Mouse (Mus musculus): ENCODE measurements at regions not wholly inside any gene's neighbourhood (a gene's known extent, or its start where the extent isn't known, plus 50 kb on each side); places are given as distances from the start of the nearest gene placed in this dataset.

DNA sequence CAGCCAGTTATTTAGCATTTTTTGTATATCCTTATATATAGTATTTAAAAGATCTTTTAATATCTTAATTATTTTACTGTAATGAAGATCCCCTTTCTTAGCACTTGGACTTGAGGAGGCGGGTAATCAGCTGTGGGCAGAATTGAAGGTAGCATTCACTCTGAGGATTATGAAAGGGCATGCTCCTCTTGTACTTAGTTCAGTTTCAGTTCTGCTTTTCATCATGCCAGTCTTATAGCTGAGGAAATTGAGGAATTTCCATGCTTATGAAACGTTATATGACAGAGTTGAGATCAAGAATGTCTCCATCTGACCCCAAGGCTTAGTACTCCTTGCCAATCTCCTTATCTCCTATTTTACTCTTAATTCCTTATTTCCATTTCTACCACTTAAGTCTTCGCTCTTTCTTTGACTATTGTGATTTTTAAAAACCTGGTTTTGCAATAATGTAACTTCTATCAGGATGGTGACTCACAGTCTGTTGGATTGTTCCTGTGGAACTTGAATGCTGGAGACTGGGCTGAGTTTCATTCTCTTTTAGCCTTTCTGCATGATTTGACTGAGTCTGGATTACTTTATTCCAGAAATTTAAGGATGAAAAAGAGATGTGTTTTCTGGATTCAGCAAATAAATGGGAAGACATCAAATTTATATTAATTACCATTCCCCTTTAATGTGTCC is 133.6 kb downstream of the Papss1 start:
- no peak for DNase-seq (ENCODE audit: low spot score in 2 of 2)

DNA sequence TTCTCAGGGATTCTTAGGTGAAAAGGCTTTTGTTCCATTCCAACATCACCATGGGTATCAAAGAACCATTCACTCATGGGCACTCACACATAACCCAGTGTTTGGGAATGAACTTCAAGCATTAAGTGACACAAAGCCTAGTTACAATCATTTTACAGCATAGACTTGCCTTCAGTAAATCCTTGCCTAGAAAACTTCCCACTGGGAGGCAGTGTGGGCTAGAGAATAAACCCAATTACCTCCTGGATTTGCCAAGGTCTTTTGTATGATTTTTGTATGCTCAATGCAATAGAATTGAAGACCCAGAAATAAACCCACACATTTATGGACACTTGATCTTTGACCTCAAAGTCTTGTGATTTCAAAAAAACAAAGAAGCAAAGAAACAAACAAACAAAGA is 138.6 kb downstream of the Papss1 start:
- no peak for DNase-seq (ENCODE audit: low spot score in 2 of 2)

DNA sequence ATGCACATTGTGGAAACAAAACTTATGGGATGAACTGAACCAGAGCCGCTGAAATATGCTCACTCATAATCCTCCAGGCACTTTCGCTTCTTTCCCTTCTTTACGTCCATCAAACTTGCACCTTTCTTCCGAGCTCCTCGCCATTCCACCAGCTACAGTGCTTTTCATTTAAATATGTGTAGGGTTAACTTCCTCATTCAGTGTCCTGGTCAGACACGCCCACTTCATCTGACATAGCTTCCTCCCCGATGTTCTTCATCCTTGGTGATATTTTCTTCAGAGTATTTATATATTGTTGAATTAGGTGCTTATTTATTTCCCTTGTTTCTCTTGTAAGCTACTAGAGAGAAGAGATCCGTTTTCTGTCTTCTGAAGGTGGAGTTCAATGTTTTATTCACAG is 149.0 kb downstream of the Papss1 start:
- DNase-seq (ENCODE audit: low spot score in 2 of 2), result no peak

DNA sequence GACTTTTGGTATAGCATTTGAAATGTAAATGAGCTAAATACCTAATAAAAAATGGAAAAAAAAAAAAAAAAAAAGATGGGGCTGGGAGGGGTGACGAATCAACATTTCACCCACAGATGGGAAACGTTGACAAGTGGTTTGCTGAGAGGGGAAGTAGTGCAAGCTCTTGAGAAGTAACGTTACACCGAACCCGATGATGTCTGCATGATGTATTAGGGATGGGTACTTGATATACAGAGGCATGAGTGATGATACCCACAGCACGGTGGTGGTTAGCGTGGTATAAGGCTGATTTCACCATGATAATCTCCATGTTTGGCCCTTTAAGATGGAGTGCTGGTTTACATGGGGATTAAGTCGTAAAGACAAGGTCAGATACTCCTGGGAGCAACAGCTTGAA is 154.2 kb downstream of the Papss1 start:
- no peak for DNase-seq (ENCODE audit: low spot score in 2 of 2)

DNA sequence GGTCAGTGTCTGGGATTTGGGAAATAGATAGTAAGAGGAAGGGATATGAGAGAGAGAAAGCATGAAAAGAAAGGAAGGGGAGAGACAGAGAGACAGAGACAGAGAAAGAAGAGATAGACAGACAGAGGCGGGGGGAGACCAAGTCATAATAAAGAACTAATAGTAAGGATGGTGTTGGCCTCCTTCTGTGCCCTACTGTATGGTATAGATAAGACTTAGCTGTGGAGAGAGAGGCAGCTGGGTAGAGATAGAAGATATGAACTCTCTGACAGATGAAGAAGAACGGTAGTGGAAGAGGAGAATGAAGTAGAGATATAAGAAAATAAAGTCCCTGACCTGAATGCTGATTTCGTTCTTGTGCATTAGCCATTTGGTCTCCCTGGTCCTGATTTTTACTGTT is 164.1 kb downstream of the Papss1 start:
- DNase-seq (ENCODE audit: low spot score in 2 of 2), result no peak

DNA sequence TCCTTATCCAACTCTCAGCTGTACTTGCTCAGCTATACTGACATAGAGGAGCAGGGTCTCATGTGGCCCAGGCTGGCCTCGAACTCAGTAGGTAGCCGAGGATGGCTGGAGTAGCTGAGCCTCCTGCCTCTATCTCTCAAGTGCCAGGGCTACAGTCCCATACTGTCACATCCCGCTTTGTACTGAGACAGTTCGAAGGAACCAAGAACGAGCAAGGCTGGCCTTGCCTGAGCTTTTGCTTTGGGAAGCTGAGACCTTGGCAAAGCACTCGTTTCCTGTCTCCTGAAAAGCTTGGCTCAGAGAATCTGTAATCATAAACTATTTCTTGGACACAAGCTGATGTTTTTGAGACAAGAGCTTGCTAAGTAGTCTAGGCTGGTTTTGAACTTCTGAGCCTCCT is 169.7 kb downstream of the Papss1 start:
- DNase-seq (ENCODE audit: low spot score in 2 of 2), result no peak

DNA sequence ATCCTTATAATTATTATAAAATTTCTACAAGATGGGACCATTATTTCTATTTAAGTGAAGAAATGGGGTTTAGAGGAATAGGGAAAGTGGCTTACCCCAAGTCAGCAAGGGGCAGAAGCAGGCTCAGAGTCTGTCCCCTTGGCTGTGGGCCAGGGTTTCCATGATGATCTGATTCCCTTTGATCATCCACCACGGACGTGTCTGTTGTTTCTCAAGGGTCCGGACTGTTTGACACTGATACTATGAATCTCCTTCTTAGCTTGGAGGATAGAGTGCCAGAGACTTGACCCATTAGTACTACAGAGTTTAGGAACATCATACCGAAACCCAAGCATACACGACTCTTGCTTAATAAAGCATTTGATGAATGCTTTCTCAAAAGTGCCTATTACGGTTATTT is 172.9 kb downstream of the Papss1 start:
- no peak for DNase-seq (ENCODE audit: low spot score in 2 of 2)

DNA sequence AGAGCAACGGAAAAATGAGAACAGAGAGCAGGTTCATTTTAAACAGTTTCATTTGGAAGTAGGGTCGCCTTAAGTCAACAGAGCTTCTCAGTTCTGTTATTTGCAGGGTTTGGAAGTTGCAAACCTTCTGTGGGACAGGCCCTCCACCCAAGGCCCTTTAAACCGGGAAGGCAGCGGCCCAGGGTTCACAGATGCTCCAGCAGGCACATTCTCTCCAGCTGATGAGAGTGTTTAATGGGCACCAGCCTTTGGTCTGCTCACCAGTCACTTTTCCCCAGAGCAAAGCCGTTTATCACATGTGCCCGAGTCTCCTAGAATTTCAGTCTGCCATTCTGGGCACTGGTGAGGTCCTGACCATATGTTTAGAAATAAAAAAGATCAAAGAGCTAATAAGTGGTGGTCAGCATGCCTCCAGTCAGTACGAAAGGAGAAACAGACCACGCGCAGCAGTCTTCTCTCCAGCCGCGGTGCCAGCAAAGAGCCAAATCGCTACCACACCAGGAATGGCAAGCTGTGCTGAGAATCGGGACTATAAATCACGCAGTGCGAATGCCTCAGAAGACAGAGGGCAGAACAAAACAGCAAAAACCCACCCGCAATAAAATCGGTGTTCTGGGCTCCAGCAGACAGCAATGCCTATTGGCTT is 173.5 kb downstream of the Papss1 start:
- no peak for DNase-seq (ENCODE audit: low spot score in 2 of 2)

DNA sequence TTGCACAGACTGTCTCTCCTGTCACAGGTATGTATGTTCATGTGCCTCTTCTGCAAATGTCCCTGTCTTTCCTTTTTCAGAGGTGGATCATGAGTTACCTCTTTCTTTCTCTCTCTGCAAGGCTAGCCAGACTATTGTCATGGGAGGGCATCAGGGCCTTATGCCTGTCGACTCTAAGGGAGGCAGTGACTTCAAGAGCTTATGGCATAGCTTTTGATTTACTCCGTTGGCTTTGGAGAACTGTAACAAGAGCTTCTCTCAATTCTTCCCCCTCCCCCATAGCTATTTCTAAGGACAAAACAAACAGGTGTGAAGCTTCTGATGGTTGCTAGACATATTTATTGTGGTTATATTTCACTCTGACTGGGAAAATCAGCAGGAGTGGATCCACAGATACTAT is 191.0 kb downstream of the Papss1 start:
- DNase-seq (ENCODE audit: low spot score in 2 of 2), result no peak

DNA sequence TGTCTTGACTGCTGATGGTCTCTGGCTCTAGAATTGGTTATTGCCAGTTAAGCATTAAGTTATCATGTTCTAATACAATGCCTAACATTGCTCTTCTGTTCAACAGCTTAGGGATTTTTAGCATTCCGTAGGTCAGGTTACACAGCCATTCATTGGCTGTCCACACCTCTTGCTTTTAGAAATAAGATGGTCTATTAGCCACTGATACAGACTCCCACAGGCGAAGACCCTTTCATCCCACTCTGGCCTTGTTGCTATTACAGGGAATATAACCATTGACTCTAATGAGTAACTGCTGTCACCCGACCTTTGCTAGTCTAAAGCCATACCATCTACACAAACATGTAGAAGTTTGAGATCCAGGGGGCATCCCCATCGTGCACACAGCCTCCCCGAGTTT is 191.6 kb downstream of the Papss1 start:
- DNase-seq (ENCODE audit: low spot score in 2 of 2), result no peak

DNA sequence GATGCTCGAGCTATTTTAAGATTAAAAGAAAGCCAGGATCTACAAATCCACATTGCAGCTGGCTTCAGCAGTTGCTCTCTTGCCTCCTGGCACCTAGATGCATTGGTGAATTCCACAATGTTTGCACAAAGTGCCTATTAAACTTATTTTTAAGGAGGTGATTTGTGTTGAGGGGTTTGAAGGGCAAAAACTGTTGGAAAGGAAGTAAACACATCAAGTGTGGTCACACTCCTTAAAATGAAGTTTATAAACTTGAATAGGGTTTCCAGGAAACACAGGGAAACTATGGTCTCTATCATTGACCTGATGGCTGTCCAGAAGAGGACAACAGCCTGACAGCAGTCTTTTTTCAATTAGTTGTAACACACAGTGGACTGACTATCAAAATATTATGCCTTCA is 205.4 kb downstream of the Papss1 start:
- DNase-seq (ENCODE audit: low spot score in 2 of 2), result no peak

DNA sequence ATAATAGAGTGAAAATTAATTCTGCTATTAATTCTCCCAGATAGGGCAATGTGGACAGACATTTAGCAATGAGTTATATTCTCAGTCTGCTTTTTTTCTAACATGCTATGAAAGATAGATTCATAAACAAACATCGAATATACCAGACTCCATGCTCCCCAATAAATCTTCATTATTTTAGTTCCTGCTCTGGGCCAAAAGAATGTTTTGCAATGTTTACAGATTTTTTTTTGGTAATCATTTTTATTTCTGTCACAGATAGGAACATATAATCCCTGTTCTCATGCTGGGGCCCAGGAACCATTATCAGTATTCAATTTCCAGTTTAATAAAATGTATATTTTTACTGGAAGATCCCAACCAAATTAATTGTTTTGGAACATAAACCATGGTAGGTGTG is 205.9 kb downstream of the Papss1 start:
- DNase-seq (ENCODE audit: low spot score in 2 of 2), result no peak

DNA sequence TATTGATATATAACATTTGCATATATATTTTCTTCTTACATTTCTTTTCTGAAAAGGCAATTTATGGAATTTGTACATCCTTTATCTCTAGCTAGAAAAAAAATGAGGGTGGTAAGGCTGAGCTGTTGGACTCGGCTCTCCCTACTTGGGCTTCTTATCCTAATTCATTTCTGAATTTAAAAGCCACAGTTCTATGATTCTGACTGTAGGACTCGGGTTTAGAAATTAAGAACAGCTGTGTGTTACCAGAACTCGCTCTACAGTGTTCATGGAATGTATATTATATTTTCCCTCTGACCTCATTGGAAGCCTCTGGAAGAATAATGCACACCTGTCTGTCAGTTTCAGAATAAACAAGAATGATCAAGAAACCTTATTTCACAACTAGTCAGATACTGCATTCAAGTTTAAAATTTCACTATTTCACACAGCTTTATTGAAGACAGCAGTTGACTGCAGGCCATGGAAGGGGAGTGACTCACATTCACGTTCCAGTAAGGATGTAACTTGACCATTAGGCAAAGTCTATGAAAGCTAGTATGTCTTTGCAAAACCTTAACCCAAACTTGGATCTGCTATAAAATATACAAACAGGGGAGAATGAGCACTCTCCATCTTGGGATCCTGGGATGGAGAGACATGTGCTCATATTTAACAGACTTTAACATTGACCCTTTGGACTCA is 207.4 kb downstream of the Papss1 start:
- DNase-seq (ENCODE audit: low spot score in 2 of 2), result no peak

DNA sequence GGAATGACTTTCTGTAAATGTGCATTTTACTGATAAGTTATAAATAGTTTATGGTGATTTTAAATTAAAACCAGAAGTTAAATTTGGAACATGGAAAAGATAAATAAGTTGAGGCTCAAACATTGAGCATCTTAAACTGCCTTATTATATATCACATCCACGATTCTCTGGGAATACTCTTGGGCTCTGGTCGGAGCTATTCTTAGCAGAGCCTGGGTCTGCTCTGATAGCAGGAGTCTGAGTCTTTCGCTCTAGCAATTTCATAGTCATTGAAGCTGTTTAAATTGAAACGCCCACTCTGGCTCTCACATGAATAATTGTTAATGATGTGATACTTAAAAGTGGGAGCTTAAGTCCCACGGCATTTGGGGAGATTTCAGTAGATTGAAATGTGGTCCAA is 208.0 kb downstream of the Papss1 start:
- DNase-seq (ENCODE audit: low spot score in 2 of 2), result no peak

DNA sequence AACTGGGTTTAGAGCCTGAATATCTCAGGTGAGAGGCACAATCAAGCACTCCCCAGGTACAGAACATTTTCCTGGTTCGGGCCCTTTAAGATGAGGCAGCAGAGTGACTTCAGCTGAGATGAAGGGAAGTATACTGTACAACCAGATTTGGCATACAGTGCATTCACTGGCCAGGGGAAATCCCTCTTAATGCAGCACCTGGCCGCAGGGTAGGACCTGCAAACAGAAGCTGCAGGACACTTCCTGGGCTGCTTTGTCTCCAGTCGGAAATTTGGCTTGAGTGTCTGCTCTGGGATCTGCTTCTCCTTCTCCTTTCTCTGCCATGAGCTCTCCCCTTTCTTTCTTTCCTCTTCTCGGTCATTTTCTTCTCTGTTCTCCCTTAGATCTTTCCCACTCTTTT is 210.9 kb downstream of the Papss1 start:
- DNase-seq (ENCODE audit: low spot score in 2 of 2), result no peak

DNA sequence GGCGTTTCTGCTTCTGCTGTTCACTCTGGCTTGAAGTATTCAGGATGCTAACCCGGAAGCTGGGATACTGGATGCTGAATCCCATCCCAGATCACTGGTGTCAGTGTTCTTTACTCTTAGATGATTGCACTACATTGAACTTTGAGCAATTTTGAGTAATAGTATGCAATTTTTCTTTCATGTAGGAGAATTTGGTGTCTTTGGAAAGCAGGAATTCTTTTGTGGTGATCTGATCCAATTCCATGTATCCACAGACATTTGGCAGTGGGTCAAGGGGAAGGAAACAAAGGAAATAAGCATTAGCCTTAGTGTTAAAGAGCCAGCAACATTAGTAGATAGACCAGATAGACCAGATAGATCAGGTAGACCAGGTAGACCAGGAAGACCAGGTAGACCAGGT is 212.1 kb downstream of the Papss1 start:
- DNase-seq (ENCODE audit: low spot score in 2 of 2), result no peak

DNA sequence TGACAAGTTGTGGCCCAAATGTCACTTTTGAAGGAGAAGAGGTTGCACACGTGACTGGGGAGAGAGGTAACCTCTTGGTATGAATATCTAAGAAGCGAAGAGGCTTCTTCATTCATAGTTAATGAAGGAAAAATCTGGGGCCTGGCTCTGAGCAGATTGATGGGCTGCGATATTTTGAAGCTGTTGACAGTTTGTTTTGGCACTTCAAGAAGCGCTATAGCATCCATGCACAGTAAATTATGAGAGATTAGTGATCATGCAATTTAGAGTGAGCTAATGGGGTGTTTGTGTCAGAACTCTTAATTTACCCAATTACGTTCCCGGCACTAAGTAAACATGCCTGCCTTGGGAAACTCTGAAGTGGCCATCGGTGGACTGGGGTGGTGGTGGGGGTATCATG is 215.2 kb downstream of the Papss1 start:
- no peak for DNase-seq (ENCODE audit: low spot score in 2 of 2)

DNA sequence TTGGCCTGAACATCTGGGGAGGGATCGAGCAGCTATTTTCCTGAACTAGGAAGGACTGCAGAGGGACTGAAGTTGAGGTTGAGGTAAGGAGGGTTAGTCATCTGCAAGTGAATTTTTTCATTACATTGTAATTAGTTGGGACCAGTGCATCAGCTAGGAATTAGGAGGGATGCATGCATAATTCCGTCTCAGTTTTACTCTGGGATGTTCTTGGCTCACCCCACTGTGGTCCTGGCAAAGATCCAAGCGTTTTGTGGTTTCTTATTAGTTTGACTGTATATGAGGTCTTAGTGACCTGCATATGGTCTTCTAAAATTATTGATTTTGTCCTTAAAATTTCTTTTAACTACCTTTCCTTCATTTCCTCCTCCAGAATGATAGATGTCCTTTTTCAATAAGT is 221.0 kb downstream of the Papss1 start:
- no peak for DNase-seq (ENCODE audit: low spot score in 2 of 2)

DNA sequence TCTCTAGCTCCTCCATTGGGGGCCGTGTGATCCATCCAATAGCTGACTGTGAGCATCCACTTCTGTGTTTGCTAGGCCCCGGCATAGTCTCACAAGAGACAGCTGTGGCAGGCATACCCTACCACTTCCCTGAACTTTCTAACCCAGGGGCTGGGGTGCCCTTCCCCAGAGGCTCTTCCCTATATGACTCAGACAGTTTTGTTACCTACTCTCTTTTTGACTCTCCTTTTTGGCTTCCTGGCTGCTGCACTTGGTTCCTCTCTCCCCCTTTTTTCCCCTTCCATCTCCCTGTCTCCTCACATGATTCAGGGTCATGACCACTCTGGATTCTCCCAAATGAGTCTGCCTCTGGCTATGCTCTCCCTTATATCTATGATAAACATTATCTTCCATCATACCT is 223.8 kb downstream of the Papss1 start:
- no peak for DNase-seq (ENCODE audit: low spot score in 2 of 2)

DNA sequence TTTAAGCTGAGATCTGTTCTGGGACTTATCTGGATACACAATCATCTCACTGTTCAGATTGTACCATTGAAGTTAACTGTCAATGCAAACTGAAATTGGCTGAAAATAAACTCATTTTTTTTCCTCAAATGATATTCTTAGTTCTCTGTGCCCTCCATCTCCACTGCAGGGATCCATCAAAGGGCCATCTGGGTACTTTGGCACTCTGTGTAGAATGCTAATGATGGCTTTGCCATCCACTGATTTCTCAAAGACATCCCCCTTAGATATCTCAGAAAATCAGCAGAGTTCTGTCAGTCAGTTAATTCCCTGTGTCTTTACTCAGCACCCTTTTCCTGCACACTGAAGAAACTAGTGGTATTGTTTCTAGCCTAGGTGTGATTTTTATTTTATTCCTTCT is 224.6 kb downstream of the Papss1 start:
- DNase-seq (ENCODE audit: low spot score in 2 of 2), result no peak

DNA sequence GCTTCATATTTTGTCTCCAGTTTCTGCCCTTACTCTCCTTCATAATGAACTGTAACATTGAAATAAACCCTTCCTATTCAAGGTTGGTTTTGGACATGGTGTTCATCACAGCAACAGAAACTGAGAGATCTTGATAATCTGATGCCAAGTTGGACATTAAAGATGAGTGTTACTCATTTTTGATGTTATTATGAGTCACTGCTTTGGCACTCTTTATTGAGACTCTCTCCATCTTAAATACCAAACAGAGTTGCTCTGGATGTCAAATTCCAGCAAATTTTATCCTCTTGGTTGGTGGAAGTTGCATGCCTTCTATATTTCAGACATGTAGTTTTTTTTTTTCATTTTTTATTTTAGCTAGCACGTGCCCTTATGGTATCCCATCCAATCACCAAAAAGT is 229.5 kb downstream of the Papss1 start:
- no peak for DNase-seq (ENCODE audit: low spot score in 2 of 2)

DNA sequence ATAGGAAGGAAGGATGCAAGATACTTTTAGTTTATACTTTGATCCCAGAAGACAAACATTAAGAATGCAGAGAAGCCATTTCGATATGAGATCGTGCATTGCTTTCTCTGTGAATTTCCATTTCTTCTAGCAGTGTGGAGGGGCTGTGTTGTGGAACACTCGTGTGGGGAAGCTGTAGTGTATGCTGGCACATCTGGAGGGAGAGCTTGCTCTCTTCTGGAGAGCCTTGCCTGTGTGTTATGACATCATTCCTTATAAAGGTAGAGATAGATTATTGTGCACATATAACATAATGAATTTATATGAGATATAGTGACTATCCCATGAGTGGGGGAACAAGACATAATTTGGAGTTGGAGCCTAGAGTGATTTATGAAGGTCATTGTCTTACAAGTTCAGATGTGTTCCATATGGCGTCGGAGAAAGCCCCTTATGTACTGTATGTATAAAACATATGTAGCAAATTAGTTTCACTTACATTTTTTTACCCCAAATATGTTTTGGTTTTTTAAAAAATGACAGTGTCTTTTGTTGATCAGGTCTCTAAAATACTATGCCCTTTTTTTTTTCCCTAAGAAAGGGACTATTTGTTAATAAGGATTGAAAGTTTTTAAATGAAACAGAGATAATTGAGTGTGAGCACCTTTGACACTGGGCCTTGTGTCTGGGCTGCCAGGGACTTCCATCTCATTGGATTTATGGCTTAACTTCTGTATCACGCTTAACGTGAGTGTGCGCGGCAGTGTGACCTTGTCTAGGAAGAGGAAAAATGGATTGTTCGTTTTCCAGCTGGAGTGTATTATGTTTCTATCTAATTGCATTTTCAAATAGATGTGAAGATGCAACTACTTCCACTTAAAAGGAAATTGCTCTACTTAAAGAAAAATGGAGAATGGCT is 230.8 kb downstream of the Papss1 start:
- DNase-seq (ENCODE audit: low spot score in 2 of 2), result no peak

All from right cerebral cortex, postnatal 36 days (tissue).